Mouse (Mus musculus): ENCODE data around the gene Hmg20a.

GRCm38 (mm10) chr9:56508835-56509451 lies 90.5 kb downstream of the Hmg20a start:
- TF ChIP-seq EP300 (IDR thresholded peaks at IDR 0.05; ENCODE audit: low read length): no peak
- TF ChIP-seq JUND (conservative IDR thresholded peaks at IDR 0.05; ENCODE audit: low read depth, low read length): no peak
- no peak for TF ChIP-seq NELFE (IDR thresholded peaks at IDR 0.05; ENCODE audit: low read depth, low read length)

All from CH12.LX (cell line).